Mouse (Mus musculus): Measurements from ENCODE around the gene 1700028J19Rik. TPM values are rescaled to one million over a fixed set of nuclear protein-coding genes. Genes with fewer than 3 reads are reported as not detected.
"Not testable (repeated sequence)": the region's sequence is repeated elsewhere in the genome, so short reads cannot be mapped to it uniquely, and the experiment has no call there.

The 1700028J19Rik gene
- polyA plus RNA-seq, 1 experiment from 2014 or later: 1.3 TPM

DNA sequence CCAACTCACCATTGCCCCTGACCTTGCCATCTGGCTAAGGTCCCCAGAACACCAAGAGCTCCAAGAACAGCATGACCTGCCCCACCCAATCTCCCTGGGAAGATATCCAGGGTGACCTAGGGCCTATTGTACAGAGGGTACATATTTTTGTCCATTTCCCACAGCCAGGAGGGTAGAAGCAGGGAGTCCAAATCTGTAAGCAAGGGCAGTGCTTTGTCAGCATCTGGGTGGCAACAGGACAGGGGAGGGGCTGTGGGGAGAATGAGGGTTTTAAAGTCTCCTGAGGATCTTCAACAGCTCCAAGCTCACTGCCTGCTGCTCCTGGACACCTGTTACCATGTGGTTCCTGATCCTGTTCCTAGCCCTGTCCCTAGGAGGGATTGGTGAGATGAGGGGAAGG is 58.6 kb downstream of the 1700028J19Rik start, which contains the start of gene Klk1b24:
Gene Klk1b24 (plus strand): TSS at position 301 of the 400 bp plus-strand sequence.
- not testable (repeated sequence) for DNase-seq (ENCODE audit: extremely low spot score, low spot score); H3K9me3 ChIP-seq; H3K4me1 ChIP-seq; H3K27me3 ChIP-seq (ENCODE audit: poor library complexity, severe bottlenecking); H3K27ac ChIP-seq; H3K36me3 ChIP-seq (replicated peaks); H3K4me3 ChIP-seq

DNA sequence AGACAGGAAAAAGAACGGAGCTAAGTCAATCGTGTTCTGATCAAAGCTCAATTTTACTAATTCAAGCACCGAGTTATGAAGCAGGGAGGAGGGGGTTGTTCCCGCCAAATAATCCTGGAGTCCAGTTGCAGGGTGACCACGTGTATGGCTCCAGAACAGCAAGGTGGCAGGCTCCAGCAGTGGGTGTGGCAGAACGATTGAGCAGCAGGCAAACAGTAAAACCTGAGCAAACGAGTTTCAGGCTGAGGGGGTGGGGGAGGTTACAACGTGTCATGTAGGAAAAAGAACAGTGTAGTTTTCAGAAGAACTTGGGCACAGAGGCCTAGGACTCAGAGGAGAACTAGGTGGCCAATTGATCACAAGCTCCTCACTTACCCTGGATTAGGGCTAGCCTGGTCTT is 60.0 kb downstream of the 1700028J19Rik start:
- not testable (repeated sequence) for H3K9me3 ChIP-seq; H3K27me3 ChIP-seq (ENCODE audit: poor library complexity, severe bottlenecking); H3K27ac ChIP-seq; H3K36me3 ChIP-seq (replicated peaks); H3K4me1 ChIP-seq; H3K4me3 ChIP-seq; DNase-seq (ENCODE audit: extremely low spot score, low spot score)
- WGBS: 77% methylated on average over 8 of the region's 8 CpGs

Other genes starting within 250 kb of the 1700028J19Rik start
- gene Klk1b26, start 234.5 kb downstream of the 1700028J19Rik start, polyA plus RNA-seq (2016; fragmentation: Nextera tagmentation; extraction: Ambion mirVana): not detected in 2 replicates
- not detected in 2 replicates for gene Klk1b27, start 194.4 kb downstream of the 1700028J19Rik start, polyA plus RNA-seq (2016; fragmentation: Nextera tagmentation; extraction: Ambion mirVana)
- not detected in 2 replicates for gene Klk1b21, start 144.4 kb downstream of the 1700028J19Rik start, polyA plus RNA-seq (2016; fragmentation: Nextera tagmentation; extraction: Ambion mirVana)
- not detected in 2 replicates for gene Klk1b22, start 134.0 kb downstream of the 1700028J19Rik start, polyA plus RNA-seq (2016; fragmentation: Nextera tagmentation; extraction: Ambion mirVana)
- gene Klk1b16, start 109.9 kb downstream of the 1700028J19Rik start, polyA plus RNA-seq (2016; fragmentation: Nextera tagmentation; extraction: Ambion mirVana): not detected in 2 replicates
- not detected in 2 replicates for gene Klk1b24, start 58.5 kb downstream of the 1700028J19Rik start, polyA plus RNA-seq (2016; fragmentation: Nextera tagmentation; extraction: Ambion mirVana)
- gene Klk1b3, start 48.5 kb downstream of the 1700028J19Rik start, polyA plus RNA-seq (2016; fragmentation: Nextera tagmentation; extraction: Ambion mirVana): not detected in 2 replicates
- gene Klk1b4, start 39.3 kb downstream of the 1700028J19Rik start, polyA plus RNA-seq (2016; fragmentation: Nextera tagmentation; extraction: Ambion mirVana): not detected in 2 replicates
- not detected in 2 replicates for gene Klk1b5, start 30.8 kb downstream of the 1700028J19Rik start, polyA plus RNA-seq (2016; fragmentation: Nextera tagmentation; extraction: Ambion mirVana)
- not detected in 2 replicates for gene Klk1, start 21.3 kb downstream of the 1700028J19Rik start, polyA plus RNA-seq (2016; fragmentation: Nextera tagmentation; extraction: Ambion mirVana)
- gene Gm36864, start 10.5 kb downstream of the 1700028J19Rik start, polyA plus RNA-seq (2016; fragmentation: Nextera tagmentation; extraction: Ambion mirVana): not detected in 2 replicates
- 197 and 209 TPM in 2 replicates for gene 2410002F23Rik, start within 50 bp of the 1700028J19Rik start, polyA plus RNA-seq (2016; fragmentation: Nextera tagmentation; extraction: Ambion mirVana)
- 0.12 TPM in 1 of 2 replicates, not detected in the other for gene Acp4, start 10.7 kb upstream of the 1700028J19Rik start, polyA plus RNA-seq (2016; fragmentation: Nextera tagmentation; extraction: Ambion mirVana)
- gene Gm15517, start 14.8 kb upstream of the 1700028J19Rik start, polyA plus RNA-seq (2016; fragmentation: Nextera tagmentation; extraction: Ambion mirVana): 1.2 TPM in 1 of 2 replicates, not detected in the other
- gene Clec11a, start 60.2 kb upstream of the 1700028J19Rik start, polyA plus RNA-seq (2016; fragmentation: Nextera tagmentation; extraction: Ambion mirVana): 2.5 and 2.9 TPM in 2 replicates
- gene Shank1, start 63.6 kb upstream of the 1700028J19Rik start, polyA plus RNA-seq (2016; fragmentation: Nextera tagmentation; extraction: Ambion mirVana): 1.4 TPM in 2 replicates
- gene Syt3, start 137.4 kb upstream of the 1700028J19Rik start, polyA plus RNA-seq (2016; fragmentation: Nextera tagmentation; extraction: Ambion mirVana): 3.2 and 4.1 TPM in 2 replicates
- gene 1700008O03Rik, start 139.1 kb upstream of the 1700028J19Rik start, polyA plus RNA-seq (2016; fragmentation: Nextera tagmentation; extraction: Ambion mirVana): 1.6 and 2.1 TPM in 2 replicates
- 1.8 and 2.1 TPM in 2 replicates for gene Lrrc4b, start 182.3 kb upstream of the 1700028J19Rik start, polyA plus RNA-seq (2016; fragmentation: Nextera tagmentation; extraction: Ambion mirVana)
- 1.3 and 1.5 TPM in 2 replicates for gene Aspdh, start 218.7 kb upstream of the 1700028J19Rik start, polyA plus RNA-seq (2016; fragmentation: Nextera tagmentation; extraction: Ambion mirVana)
- gene Josd2, start 221.3 kb upstream of the 1700028J19Rik start, polyA plus RNA-seq (2016; fragmentation: Nextera tagmentation; extraction: Ambion mirVana): 74.9 and 78.5 TPM in 2 replicates
- gene Emc10, start 249.8 kb upstream of the 1700028J19Rik start, polyA plus RNA-seq (2016; fragmentation: Nextera tagmentation; extraction: Ambion mirVana): 95.8 and 96.9 TPM in 2 replicates
- gene Fam71e1, start 249.9 kb upstream of the 1700028J19Rik start, polyA plus RNA-seq (2016; fragmentation: Nextera tagmentation; extraction: Ambion mirVana): 15.1 and 15.8 TPM in 2 replicates

Measured in forebrain, embryonic 10.5 days (tissue).